Mouse (Mus musculus) forebrain, embryonic 16.5 days (tissue): Measurements from ENCODE around the gene Uba1y. TPM values are rescaled to one million over a fixed set of nuclear protein-coding genes. Genes with fewer than 3 reads are reported as not detected.
"Not testable (repeated sequence)": the region's sequence is repeated elsewhere in the genome, so short reads cannot be mapped to it uniquely, and the experiment has no call there.

Source experiments
- ATAC-seq: fragments of 200-750 bp; cut with Nextera tagmentation; 2 replicates; pipeline ENCODE4 v1.8.0; 2017; ENCODE audit warnings: mild to moderate bottlenecking, moderate library complexity
- H3K27ac ChIP-seq: fragments of 300-500 bp; sonication (generic); 2 replicates; pipeline ENCODE4 v1.5.1; 2014; ENCODE audit warnings: low read length, control low read depth
- H3K27me3 ChIP-seq: fragments of 300-500 bp; sonication (generic); replicated peaks from 2 replicates; pipeline ENCODE4 v1.6.1; 2014; ENCODE audit warnings: low read length; ENCODE audit not compliant: control insufficient read depth, insufficient read depth
- H3K36me3 ChIP-seq: fragments of 300-500 bp; sonication (generic); 2 replicates; pipeline ENCODE4 v1.6.1; 2014; ENCODE audit not compliant: control insufficient read depth, insufficient read depth
- H3K4me1 ChIP-seq: fragments of 300-500 bp; sonication (generic); replicated peaks from 2 replicates; pipeline ENCODE4 v1.6.1; 2014; ENCODE audit warnings: low read length; ENCODE audit not compliant: control insufficient read depth, insufficient read depth
- H3K4me2 ChIP-seq: fragments of 300-500 bp; sonication (generic); 2 replicates; pipeline ENCODE4 v1.6.1; 2014; ENCODE audit warnings: mild to moderate bottlenecking, low read length, control low read depth
- H3K4me3 ChIP-seq: fragments of 300-500 bp; sonication (generic); replicated peaks from 2 replicates; pipeline ENCODE4 v1.5.1; 2014; ENCODE audit warnings: mild to moderate bottlenecking, low read length, control low read depth
- H3K9ac ChIP-seq: fragments of 300-500 bp; sonication (generic); replicated peaks from 2 replicates; pipeline ENCODE4 v1.6.1; 2014; ENCODE audit warnings: low read depth, low read length, control low read depth
- H3K9me3 ChIP-seq: fragments of 300-500 bp; sonication (generic); 2 replicates; pipeline ENCODE4 v1.6.1; 2016; ENCODE audit warnings: low read length; ENCODE audit not compliant: control insufficient read depth
- WGBS: fragments of 180-500 bp; shearing (Covaris S2); extraction: QIAGEN DNeasy Blood & Tissue Kit; methylation state at CpG from one replicate; pipeline ENCODE4 v1.1.7; 2014; 5-methylcytosine and 5-hydroxymethylcytosine counted together
- polyA plus RNA-seq: library from polyadenylated mRNA; unstranded; fragments of >200 nt; fragmentation: Nextera tagmentation; extraction: Ambion mirVana; gene quantifications from 2 replicates; pipeline ENCODE4 v1.2.1, GENCODE M21; 2015

Gene Uba1y
- polyA plus RNA-seq, result 0.09 and 0.14 TPM in 2 replicates

DNA sequence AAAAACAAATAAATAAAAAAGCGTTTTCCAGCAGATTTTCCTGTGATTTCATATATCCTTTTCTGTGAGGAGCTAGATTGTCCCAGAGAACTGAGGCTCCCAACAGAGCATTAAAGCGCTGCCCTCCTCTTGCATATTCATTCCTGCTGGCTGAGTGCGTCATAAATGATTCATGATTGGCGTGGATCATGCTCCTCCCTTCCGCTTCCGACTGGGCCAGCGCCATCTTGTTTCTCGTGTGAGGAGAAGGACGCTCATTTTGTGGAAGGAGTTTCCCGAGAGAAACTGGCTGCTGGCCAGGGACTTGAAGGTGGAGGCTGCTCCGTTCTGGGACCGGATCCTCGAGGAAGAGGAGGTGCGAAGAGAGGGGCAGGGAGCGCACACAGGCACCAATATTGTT, at the start of gene Uba1y:
Gene Uba1y, plus strand, starts transcription at position 254 of the 400 bp plus-strand sequence.
- Histone ChIP-seq H3K4me3 (no peak within 1 kb of the TSS), H3K9me3 (no peaks in the 10 kb centered on the region), H3K4me1 (no peaks in the 10 kb centered on the region), H3K9ac (no peak within 1 kb of the TSS), H3K4me2 (no peak within 1 kb of the TSS), H3K36me3 (no peaks in the 10 kb centered on the region), H3K27ac (no peak within 1 kb of the TSS), H3K27me3 (no peaks in the 10 kb centered on the region)
- ATAC-seq, result no peak
- 76% methylated on average over 11 of the region's 15 CpGs for WGBS

DNA sequence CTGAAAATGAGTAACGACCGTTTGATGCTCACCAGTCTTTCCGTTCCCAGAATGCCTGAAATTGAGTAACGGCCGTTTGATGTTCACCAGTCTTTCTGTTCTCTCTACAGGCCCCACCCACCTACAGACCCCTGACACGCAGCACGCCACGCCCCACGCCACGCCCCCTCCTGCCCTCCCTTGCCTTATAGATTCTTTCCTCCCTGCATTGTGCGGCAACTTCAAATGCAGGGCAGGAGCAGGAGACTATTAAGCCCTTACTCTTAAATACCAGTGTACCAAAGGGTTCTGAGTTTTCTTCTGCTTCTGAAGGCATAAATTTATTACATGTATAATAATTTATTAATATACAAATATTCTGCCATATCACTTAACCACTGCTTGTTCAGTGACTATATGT, 21.1 kb upstream of the Uba1y start, which contains the start of gene Zfy1:
Gene Zfy1, minus strand, starts transcription at position 101 of the 400 bp plus-strand sequence.
- H3K9me3 ChIP-seq, H3K36me3 ChIP-seq, H3K9ac ChIP-seq, ATAC-seq, H3K4me3 ChIP-seq, H3K4me2 ChIP-seq, H3K27ac ChIP-seq, H3K4me1 ChIP-seq, H3K27me3 ChIP-seq: not testable (repeated sequence)
- no CpG with 5 or more reads among the region's 11 CpGs for WGBS

DNA sequence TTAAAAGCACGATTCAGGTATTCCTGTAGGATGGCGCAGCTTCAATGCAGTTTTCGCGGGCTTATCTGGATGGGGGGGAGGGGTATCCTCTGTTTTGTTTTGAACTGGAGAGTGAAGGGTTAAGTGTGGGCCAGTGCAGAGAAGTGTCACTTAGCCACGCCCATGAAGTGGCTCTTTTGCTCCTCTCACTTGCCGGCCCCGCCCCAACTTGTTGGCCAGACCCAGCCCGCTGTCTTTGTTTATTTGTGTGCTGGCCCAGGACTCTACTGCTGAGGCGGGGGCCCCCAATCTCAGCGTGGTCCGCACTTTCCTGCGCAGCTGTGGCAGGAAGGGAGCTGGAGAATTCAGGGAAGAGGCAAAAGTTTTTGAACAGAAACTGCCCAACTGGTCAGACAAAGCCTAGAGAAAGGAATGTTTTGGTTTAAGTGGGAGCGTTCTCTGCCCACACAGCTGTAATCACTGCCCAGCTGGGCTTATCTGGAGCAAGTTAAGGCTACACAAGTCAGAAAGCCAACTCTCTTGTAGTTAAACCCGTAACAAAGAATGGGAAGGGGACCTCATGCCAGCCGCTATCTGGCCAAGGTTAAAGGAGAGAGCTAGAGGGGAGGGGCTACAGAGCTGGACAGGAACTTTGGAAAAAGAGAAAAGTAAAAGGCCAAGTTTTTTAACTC, 9.3 kb upstream of the Uba1y start:
- Histone ChIP-seq H3K4me2 (peak overlapping the region; percentile 28), H3K36me3 (no peaks in the 10 kb centered on the region), H3K9me3 (no peaks in the 10 kb centered on the region), H3K27ac (no peak overlapping the region), H3K4me3 (no peak overlapping the region), H3K4me1 (no peaks in the 10 kb centered on the region), H3K9ac (no peak overlapping the region), H3K27me3 (no peaks in the 10 kb centered on the region)
- peak; percentile 55 for ATAC-seq
- 0% methylated on average over 4 of the region's 15 CpGs for WGBS

DNA sequence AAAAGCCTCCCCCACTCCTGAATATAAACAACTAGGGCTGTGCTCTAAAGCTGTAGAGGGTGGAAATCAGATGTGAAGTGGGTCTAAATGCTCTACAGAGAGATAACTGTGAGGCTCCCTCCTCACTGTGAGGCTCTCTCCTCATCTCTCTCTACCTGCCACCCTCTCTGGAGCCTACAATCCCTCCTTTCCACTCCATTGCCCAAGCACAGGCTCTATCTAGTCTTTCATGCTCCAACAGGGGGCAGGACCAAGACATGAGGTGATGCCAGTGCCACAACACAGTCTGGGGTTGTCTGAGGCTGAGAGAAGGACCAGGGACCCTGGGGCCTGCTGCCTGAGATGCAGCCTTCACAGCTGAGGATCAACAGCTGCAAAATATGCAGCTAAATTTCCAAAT, 54.0 kb downstream of the Uba1y start:
- Histone ChIP-seq H3K27me3 (no peaks in the 10 kb centered on the region), H3K9ac (no peak overlapping the region), H3K36me3 (no peaks in the 10 kb centered on the region), H3K9me3 (no peaks in the 10 kb centered on the region), H3K4me2 (no peak overlapping the region), H3K27ac (peak overlapping the region; percentile 63; the same call in 1 of the 2 replicates), H3K4me3 (no peak overlapping the region), H3K4me1 (no peaks in the 10 kb centered on the region)
- peak; percentile 70 for ATAC-seq

DNA sequence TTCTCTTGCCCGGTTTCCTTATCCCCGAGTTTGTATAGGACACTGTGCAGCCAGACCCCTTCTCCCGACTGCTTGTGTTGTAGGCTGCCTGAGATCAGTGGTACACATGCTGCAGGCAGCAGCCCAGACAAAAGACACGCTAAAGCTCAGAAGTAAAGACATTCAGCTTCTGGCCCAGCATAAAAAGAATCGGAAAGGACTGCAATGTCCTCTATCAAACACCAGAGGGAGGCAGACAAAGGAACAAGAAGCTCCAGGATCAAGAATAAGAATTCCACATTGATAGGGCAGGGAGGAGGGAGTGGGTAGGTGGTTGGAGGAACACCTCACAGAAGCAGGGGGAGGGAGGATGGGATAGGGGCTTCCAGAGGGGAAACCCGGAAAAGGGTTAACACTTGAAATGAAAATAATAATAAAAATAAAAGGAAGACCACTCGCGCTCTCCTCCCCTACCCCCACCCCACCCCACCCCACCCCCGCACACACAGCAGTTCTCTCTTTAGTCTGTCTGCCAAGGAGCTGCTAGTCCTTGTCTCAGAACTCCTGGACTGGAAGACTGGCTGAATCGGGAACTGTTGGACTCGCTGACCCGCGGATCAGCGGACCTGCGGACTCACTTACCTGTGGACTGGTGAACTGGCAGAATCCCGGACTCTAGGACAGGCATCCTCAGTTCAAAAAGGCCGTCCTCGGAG, 54.6 kb downstream of the Uba1y start:
- WGBS, result 24% methylated on average over 12 of the region's 18 CpGs
- Histone ChIP-seq H3K4me1 (no peaks in the 10 kb centered on the region), H3K4me3 (no peak overlapping the region; the same call in 1 of the 2 replicates), H3K4me2 (peak overlapping the region; percentile 17; the same call in 1 of the 2 replicates), H3K9ac (no peak overlapping the region; the same call in 1 of the 2 replicates), H3K27me3 (no peaks in the 10 kb centered on the region), H3K36me3 (no peaks in the 10 kb centered on the region), H3K27ac (peak overlapping the region; percentile 63; the same call in 1 of the 2 replicates), H3K9me3 (no peaks in the 10 kb centered on the region)
- ATAC-seq, result peak; percentile 80

Other genes starting within 250 kb of the Uba1y start
- gene Zfy1, start 21.2 kb upstream of the Uba1y start, polyA plus RNA-seq, result not detected in 2 replicates
- 7.4 and 12.3 TPM in 2 replicates for gene Kdm5d, start 79.1 kb downstream of the Uba1y start, polyA plus RNA-seq
- 32.1 and 55.6 TPM in 2 replicates for gene Eif2s3y, start 191.9 kb downstream of the Uba1y start, polyA plus RNA-seq